Mouse (Mus musculus) left cerebral cortex, postnatal 4 days (tissue): ENCODE data around the gene Ppp1r14b. TPM values are rescaled to one million over a fixed set of nuclear protein-coding genes. Genes with fewer than 3 reads are reported as not detected.

Experiments used
- DNase-seq: peaks from one replicate; pipeline ENCODE4 v3.0.0-alpha.2; 2022
- intact Hi-C: fragments of 180-260 bp; cut with DNase I; formaldehyde crosslinking; loops from one replicate; pipeline ENCODE4 v1.15.1; 2025
- total RNA-seq, 2 experiments: library from RNA; stranded (reverse); gene quantifications; 2 replicates each; pipeline ENCODE4 v1.2.3; 2021

Ppp1r14b gene
- 100 to 1,000 TPM; 335 to 369 TPM for total RNA-seq

GRCm38 (mm10) chr19:6974211-6975205 is at the start of gene Ppp1r14b:
Gene Ppp1r14b, plus strand, starts transcription at chr19:6974968.
- DNase-seq = peak; percentile 94
- intact Hi-C loops = no loop called here

GRCm38 (mm10) chr19:6925307-6925573 is 49.5 kb upstream of the Ppp1r14b start, which contains the start of gene Catsperz:
Gene Catsperz, minus strand, starts transcription at chr19:6925380.
- intact Hi-C loops = no loop called here
- no peak for DNase-seq

GRCm38 (mm10) chr19:6925611-6926329 is 49.0 kb upstream of the Ppp1r14b start:
- intact Hi-C loops = no loop called here
- DNase-seq = no peak

- no peak for DNase-seq
- intact Hi-C loops = no loop called here
These were observed 48.1 kb upstream of the Ppp1r14b start for GRCm38 (mm10) chr19:6926559-6927255.

GRCm38 (mm10) chr19:6928080-6928479 is 46.7 kb upstream of the Ppp1r14b start:
- intact Hi-C loops = no loop called here
- no peak for DNase-seq

- DNase-seq = no peak
- intact Hi-C loops = no loop called here
These were observed 43.8 kb upstream of the Ppp1r14b start for GRCm38 (mm10) chr19:6931002-6931401.

- intact Hi-C loops = no loop called here
- DNase-seq = no peak
These were observed 42.8 kb upstream of the Ppp1r14b start for GRCm38 (mm10) chr19:6932018-6932417.

GRCm38 (mm10) chr19:6933102-6933435 is 41.7 kb upstream of the Ppp1r14b start:
- no peak for DNase-seq
- intact Hi-C loops = no loop called here

- intact Hi-C loops = no loop called here
- peak; percentile 45 for DNase-seq
These were observed 41.2 kb upstream of the Ppp1r14b start for GRCm38 (mm10) chr19:6933436-6934194.

GRCm38 (mm10) chr19:6934195-6934977 is 40.4 kb upstream of the Ppp1r14b start, which contains the start of gene Kcnk4:
Gene Kcnk4, minus strand, starts transcription at chr19:6934515.
- intact Hi-C loops = no loop called here
- no peak for DNase-seq

GRCm38 (mm10) chr19:6936299-6936698 is 38.5 kb upstream of the Ppp1r14b start:
- DNase-seq = no peak
- intact Hi-C loops = no loop called here

- peak; percentile 38 for DNase-seq
- intact Hi-C loops = no loop called here
These were observed 37.0 kb upstream of the Ppp1r14b start for GRCm38 (mm10) chr19:6937541-6938465.

- intact Hi-C loops = no loop called here
- DNase-seq = no peak
These were observed 35.4 kb upstream of the Ppp1r14b start for GRCm38 (mm10) chr19:6939106-6940002.

GRCm38 (mm10) chr19:6940396-6941351 is 34.1 kb upstream of the Ppp1r14b start:
- no peak for DNase-seq
- intact Hi-C loops = no loop called here

GRCm38 (mm10) chr19:6941372-6942248 is 33.2 kb upstream of the Ppp1r14b start, which contains the start of gene Bad:
Gene Bad, plus strand, starts transcription at chr19:6941861.
- intact Hi-C loops = no loop called here
- DNase-seq = peak; percentile 94
